Mouse (Mus musculus) ES-Bruce4 (cell line): ENCODE results near the gene Tmem100. TPM values are rescaled to one million over a fixed set of nuclear protein-coding genes. Genes with fewer than 3 reads are reported as not detected.

Experiments
- H3K27ac ChIP-seq: 2 replicates; pipeline ENCODE4 v1.5.1; 2012; ENCODE audit warnings: low read length, inconsistent platforms; ENCODE audit not compliant: insufficient read depth
- H3K27me3 ChIP-seq: 2 replicates; pipeline ENCODE4 v1.6.1; 2012; ENCODE audit warnings: mild to moderate bottlenecking, low read length, inconsistent platforms; ENCODE audit not compliant: control insufficient read depth, poor library complexity, insufficient read depth, severe bottlenecking
- H3K36me3 ChIP-seq: 2 replicates; pipeline ENCODE4 v1.6.1; 2012; ENCODE audit warnings: inconsistent platforms, mild to moderate bottlenecking, low read length, moderate library complexity; ENCODE audit not compliant: control insufficient read depth, poor library complexity, insufficient read depth, severe bottlenecking
- H3K4me1 ChIP-seq: one replicate; pipeline ENCODE4 v1.8.1; 2011; ENCODE audit warnings: low read length; ENCODE audit not compliant: control insufficient read depth, insufficient read depth
- H3K4me3 ChIP-seq: 2 replicates; pipeline ENCODE4 v1.5.1; 2011; ENCODE audit warnings: low read depth, mild to moderate bottlenecking, low read length
- H3K9ac ChIP-seq: 2 replicates; pipeline ENCODE4 v1.6.1; 2012; ENCODE audit warnings: low read depth, mild to moderate bottlenecking, inconsistent platforms; ENCODE audit not compliant: poor library complexity, severe bottlenecking
- H3K9me3 ChIP-seq: replicated peaks from 2 replicates; pipeline ENCODE4 v1.6.1; 2012; ENCODE audit warnings: mild to moderate bottlenecking, low read length, inconsistent platforms; ENCODE audit not compliant: control insufficient read depth, poor library complexity, insufficient read depth, severe bottlenecking
- CTCF ChIP-seq: IDR thresholded peaks from one replicate; pipeline ENCODE4 v1.8.1; 2011; ENCODE audit warnings: low read depth, low read length
- EP300 ChIP-seq: IDR thresholded peaks from 2 replicates; pipeline ENCODE4 v1.6.1; 2011; ENCODE audit warnings: low read depth, low read length; ENCODE audit not compliant: insufficient read depth
- POLR2A ChIP-seq: IDR thresholded peaks from one replicate; pipeline ENCODE4 v1.8.1; 2011; ENCODE audit warnings: low read length; ENCODE audit not compliant: insufficient read depth
- polyA plus RNA-seq: library from polyadenylated mRNA; stranded (reverse); fragments of >200 nt; gene quantifications from 2 replicates; pipeline ENCODE4 v1.2.4, GENCODE M21; 2011; ENCODE audit warnings: low read depth; ENCODE audit not compliant: missing spikeins, insufficient read depth, insufficient read length

The Tmem100 gene
- polyA plus RNA-seq, 1 experiment, result 0.45 TPM

- Histone ChIP-seq H3K4me3 (no peak overlapping the region), H3K27ac (no peak overlapping the region), H3K36me3 (no peaks in the 10 kb centered on the region), H3K9me3 (no peaks in the 10 kb centered on the region), H3K27me3 (no peaks in the 10 kb centered on the region), H3K9ac (no peak overlapping the region), H3K4me1 (no peaks in the 10 kb centered on the region)
- TF ChIP-seq POLR2A, result no peak
- no peak for TF ChIP-seq EP300
- TF ChIP-seq CTCF, result no peak
Observed at GRCm38 (mm10) chr11:90071747-90072146, 41.6 kb downstream of the Tmem100 start.

GRCm38 (mm10) chr11:90073201-90073600 lies 43.1 kb downstream of the Tmem100 start:
- no peaks in the 10 kb centered on the region for H3K9me3 ChIP-seq
- H3K36me3 ChIP-seq, result no peaks in the 10 kb centered on the region
- H3K9ac ChIP-seq, result no peak overlapping the region
- no peaks in the 10 kb centered on the region for H3K27me3 ChIP-seq
- H3K27ac ChIP-seq, result no peak overlapping the region
- no peak for TF ChIP-seq CTCF
- TF ChIP-seq POLR2A, result no peak
- TF ChIP-seq EP300, result no peak
- no peaks in the 10 kb centered on the region for H3K4me1 ChIP-seq
- H3K4me3 ChIP-seq, result no peak overlapping the region

DNA sequence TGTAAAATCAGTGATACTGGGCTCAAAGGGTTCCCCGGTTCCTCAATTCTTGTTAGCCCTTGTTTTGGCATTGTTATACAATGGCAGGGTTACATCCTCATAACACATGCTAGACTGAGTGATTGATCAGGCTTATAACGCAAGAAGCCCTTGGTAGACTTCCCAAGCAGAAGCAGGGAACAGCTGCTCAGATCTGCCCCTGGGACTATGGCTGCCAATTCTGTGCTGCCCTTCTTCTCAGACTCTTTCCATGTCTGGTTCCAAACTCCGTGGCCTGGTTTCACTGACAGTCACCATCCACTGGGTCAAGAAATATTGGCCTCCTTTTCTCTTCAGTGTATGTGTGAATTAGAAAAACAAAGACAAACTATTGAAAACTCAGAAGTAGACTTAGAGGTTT lies 46.5 kb downstream of the Tmem100 start:
- TF ChIP-seq CTCF (no peak), POLR2A (no peak), EP300 (no peak)
- Histone ChIP-seq H3K9ac (no peak overlapping the region), H3K36me3 (no peaks in the 10 kb centered on the region), H3K4me1 (no peaks in the 10 kb centered on the region), H3K27me3 (no peaks in the 10 kb centered on the region), H3K9me3 (no peaks in the 10 kb centered on the region), H3K4me3 (no peak overlapping the region), H3K27ac (no peak overlapping the region)

GRCm38 (mm10) chr11:90080678-90081267 lies 50.6 kb downstream of the Tmem100 start:
- no peak overlapping the region for H3K9ac ChIP-seq
- H3K4me1 ChIP-seq, result no peaks in the 10 kb centered on the region
- no peak for TF ChIP-seq CTCF
- no peak for TF ChIP-seq EP300
- no peak for TF ChIP-seq POLR2A
- no peaks in the 10 kb centered on the region for H3K36me3 ChIP-seq
- H3K4me3 ChIP-seq, result no peak overlapping the region
- no peaks in the 10 kb centered on the region for H3K27me3 ChIP-seq
- no peak overlapping the region for H3K27ac ChIP-seq
- H3K9me3 ChIP-seq, result no peaks in the 10 kb centered on the region

- no peak overlapping the region for H3K27ac ChIP-seq
Observed at GRCm38 (mm10) chr11:90081820-90082596, 51.9 kb downstream of the Tmem100 start.

DNA sequence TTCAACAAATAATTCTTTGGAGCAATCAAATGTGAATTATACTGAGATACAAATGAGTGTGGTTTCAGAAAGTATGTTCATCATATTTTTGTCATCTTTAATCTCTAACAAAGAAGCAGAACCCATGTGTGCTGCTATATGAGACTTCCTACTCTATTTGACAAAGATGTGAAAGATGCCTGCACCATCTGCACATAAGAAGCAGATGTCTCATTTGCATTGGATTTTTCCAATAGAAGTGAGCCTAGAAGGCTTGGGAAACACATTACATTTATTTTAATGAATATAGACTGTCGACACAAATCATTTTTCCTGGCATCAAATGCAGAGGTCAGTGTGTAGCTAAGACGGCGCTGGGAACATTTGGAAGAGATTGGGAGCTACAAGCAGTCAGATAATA lies 52.9 kb downstream of the Tmem100 start:
- H3K27ac ChIP-seq, result no peak overlapping the region
- no peaks in the 10 kb centered on the region for H3K27me3 ChIP-seq
- TF ChIP-seq CTCF (no peak), POLR2A (no peak), EP300 (no peak)
- H3K36me3 ChIP-seq, result no peaks in the 10 kb centered on the region
- no peaks in the 10 kb centered on the region for H3K9me3 ChIP-seq
- H3K9ac ChIP-seq, result no peak overlapping the region
- no peaks in the 10 kb centered on the region for H3K4me1 ChIP-seq
- no peak overlapping the region for H3K4me3 ChIP-seq

More at GRCm38 (mm10) chr11:90081820-90082596, 51.9 kb downstream of the Tmem100 start:
- TF ChIP-seq CTCF (no peak), EP300 (no peak), POLR2A (no peak)
- Histone ChIP-seq H3K4me1 (no peaks in the 10 kb centered on the region), H3K27me3 (no peaks in the 10 kb centered on the region), H3K9me3 (no peaks in the 10 kb centered on the region), H3K9ac (no peak overlapping the region), H3K4me3 (no peak overlapping the region), H3K36me3 (no peaks in the 10 kb centered on the region)
